Mouse (Mus musculus): ENCODE measurements around the gene Gtf2a1. TPM values are rescaled to one million over a fixed set of nuclear protein-coding genes. Genes with fewer than 3 reads are reported as not detected.
A peak's percentile ranks its signal among the peaks of the same experiment; 100 is the strongest.
"Not testable (repeated sequence)": the region's sequence is repeated elsewhere in the genome, so short reads cannot be mapped to it uniquely, and the experiment has no call there.

Gtf2a1 gene
- total RNA-seq, 2 experiments from 2014 or later: 52.8 to 55.7 TPM

DNA sequence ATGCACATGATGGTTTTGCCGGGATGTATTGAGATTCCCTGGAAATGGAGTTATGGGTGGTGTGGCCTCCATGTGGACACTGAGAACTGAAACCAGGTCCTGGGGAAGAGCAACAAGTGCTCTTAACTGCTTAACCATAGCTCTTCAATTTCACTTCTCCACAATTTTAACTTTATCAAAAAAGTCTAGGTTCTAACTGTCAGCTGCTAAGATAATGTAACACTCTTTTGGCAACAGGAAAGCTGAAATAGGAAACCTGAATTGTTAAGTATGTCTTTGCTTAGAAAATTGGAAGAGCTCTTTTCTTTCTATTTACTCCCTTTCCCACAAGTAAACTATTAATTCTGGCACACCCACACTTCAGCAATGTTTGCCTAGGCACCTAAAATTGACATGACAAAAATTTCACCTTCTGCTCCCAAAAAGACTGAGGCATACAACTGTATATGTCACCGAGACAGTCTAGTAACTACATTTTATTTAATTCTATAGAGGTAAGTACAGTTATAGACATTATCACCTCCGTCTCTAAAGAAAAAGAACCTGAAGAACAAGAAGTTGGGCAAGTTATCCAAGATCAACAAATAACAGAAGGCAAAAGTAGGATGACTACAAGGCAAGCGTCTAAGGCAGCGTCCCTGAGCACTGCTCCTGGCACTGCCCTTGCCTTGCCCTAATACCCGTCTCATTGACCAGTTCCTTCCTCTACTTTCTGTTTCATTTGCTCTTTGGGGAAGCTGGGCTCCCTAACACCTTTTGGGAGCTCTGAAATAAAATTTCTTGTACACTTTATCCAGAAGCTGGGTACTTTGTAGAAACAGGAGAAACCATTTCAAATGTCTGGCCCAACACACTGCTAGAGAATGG is 8.8 kb downstream of the Gtf2a1 start:
- no peak for DNase-seq

GRCm38 (mm10) chr12:91579665-91580064 is 10.6 kb downstream of the Gtf2a1 start:
- DNase-seq: no peak

- no peak for DNase-seq
These were observed 18.6 kb downstream of the Gtf2a1 start for GRCm38 (mm10) chr12:91571708-91572107.

DNA sequence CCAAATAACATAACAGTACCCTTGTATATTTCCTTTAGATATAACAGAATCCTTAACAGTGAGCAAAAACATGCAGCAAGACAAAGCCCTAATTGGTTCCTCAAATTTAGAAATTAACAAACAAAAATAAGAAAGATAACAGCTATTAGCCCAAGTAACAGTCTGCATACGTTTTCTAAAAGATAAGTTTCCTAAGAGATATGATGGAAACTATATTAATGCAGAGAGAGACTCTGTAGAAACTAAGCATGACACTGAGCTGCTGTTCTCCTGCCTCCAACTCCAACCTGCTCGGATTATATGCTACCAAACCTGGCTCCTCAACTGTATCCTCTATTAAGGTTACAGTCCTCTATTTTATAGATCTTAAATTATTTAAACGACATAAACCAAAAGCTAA is 21.0 kb downstream of the Gtf2a1 start:
- no peak for DNase-seq

DNA sequence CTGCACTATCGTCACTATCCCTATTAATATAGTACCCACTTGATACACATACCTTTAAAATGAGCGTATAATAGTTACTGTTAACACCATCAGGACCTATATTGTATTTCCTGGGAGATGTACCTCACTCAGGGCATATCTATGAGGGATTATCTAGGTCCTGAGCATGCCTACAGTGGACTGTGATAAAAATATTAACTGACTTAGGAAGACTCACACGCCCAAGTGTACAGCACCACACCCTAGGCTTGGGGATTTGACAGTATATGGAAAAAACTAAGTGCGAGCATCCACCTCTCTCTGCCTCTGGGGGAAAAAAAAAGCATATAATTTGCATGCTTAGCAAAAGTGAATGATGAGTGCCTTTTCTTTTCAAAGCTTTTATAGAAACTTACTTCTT is 23.1 kb downstream of the Gtf2a1 start:
- no peak for DNase-seq

DNA sequence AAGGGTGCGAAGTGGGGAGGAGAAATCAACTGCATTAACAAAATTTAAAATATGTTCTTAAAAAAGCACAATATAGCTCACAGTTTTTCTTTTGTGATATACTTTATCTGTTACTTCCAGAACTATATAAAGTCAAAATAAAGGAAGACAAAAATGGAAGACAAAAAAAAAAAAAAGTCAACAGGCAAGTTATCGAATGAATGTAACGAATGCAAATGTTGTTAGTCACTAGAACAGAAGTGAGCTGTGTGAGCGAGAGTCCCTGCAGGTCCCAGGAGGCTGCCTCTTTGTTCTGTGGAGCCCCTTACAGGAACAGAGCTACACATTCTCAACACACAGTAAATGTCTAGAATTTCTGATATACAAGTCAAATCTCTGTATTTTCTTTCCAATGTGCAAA is 32.1 kb downstream of the Gtf2a1 start:
- not testable (repeated sequence) for DNase-seq

GRCm38 (mm10) chr12:91557358-91558005 is 32.8 kb downstream of the Gtf2a1 start:
- not testable (repeated sequence) for DNase-seq

DNA sequence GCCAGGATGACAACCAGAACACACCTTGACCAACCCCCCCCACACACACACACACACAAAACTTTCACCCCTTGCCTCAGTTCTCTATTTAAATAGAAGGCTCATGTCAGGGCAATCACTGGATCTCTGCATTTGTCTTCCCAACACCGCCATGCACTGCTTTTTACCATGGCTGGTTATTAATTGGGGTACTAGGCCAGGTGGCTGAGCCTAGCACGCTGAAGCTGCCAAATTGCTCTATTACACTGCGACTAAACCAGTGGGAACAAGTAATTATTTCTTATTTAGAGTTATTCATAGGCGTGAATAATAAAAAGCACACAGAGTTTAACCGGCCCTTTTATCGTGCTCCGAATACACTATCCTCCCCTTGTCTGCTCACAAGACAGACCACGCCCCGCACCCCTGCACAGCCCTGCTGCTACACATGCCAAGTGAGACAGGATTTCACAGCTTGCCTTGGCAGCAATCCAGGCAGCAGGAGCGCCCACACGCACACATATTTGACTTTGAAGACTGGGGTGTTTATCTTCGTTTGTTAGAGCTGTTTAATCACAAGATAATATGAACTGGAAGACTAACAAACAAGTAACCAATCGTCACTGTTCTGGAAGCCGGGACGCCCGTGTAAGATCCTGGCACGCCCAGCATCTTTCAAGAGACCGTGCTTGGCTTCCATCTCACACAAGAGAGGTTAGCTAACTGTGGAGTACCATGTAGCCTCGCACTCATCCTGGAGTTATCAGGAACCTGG is 38.3 kb downstream of the Gtf2a1 start:
- DNase-seq: peak; percentile 74 to 80

DNA sequence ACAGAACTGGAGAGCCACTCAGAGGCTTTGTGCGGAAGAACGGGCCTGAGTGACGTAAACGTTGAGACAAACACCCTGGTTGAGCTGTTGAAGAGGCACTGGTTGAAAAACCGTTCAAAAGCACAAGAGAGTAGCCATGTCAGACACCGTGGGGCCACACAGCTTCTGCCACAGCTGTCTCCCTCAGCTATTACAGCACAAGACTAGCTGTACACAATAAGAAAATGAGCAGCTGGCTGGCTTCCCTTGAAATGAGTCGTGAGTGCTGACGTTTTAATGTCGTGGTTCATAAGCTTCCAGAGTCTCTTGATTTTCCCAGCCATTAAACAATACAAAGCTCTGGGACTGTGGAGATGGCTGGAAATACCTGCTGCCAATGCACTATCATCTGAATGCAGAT is 40.8 kb downstream of the Gtf2a1 start:
- DNase-seq: no peak

GRCm38 (mm10) chr12:91540202-91540601 is 50.1 kb downstream of the Gtf2a1 start:
- no peak for DNase-seq

DNA sequence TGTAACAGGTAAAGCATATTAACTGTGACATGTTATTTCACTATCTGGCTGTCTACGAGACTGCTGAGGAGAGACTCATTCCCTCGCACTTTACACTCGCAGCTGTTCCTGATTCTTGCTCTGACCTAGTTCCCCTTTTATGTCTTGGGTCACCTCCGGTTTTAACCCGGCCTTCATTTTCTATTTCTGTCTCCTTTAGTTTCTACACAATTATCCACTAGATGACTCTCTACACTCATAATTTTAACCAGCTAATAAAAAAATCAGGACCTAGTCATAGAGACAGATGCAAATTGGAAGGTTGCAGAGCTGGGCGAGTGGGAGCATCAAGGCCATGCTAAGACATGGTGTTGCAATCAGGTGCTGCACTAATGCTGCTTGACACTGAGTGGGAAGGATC is 55.8 kb downstream of the Gtf2a1 start:
- DNase-seq: no peak

- no peak for DNase-seq
These were observed 66.7 kb downstream of the Gtf2a1 start for GRCm38 (mm10) chr12:91523626-91524025.

DNA sequence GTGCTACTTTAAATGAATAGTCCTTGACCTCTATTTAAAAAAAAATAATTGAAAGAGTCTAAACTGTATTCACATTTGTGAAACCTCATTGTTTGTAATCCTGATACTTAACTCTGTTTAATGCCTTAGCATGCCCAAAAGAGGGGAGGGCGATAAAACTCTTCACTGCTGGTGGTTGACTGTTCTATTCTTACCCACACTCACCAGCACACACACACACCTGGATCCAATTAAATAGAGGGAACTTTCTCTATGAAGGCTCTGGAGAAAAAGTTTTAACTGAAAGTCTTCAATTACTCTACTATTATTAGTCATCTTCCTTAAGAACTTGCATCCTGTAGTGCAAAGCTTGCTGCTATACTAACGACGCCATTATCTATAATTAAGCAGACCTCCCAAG is 72.5 kb downstream of the Gtf2a1 start:
- DNase-seq: no peak

GRCm38 (mm10) chr12:91513980-91514379 is 76.3 kb downstream of the Gtf2a1 start:
- no peak for DNase-seq

DNA sequence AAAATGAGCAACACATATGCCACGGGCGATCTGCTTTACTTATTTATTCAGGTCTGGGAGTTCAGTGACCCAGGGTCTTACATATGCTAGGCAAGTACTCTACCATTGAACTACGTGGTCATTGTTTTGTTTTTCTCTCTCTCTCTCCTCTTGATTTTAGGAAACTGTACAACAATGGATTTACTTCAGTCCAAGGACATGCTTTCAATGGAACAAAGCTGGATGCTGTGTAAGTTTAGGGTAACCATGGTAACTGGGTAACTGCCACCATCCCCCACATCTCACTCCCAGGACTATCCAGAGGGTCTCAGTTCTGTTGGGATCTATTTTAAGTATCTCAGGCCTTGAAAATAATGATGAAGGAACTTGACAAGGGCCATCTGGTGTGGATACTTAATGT is 78.5 kb downstream of the Gtf2a1 start:
- DNase-seq: no peak

Other genes with a start within 250 kb of the Gtf2a1 start
- 1 to 10 TPM; 5.8 to 6.9 TPM for gene Cep128, start 206.1 kb downstream of the Gtf2a1 start, total RNA-seq (2021)
- under 1 TPM; 0.23 to 0.25 TPM for gene Tshr, start 205.9 kb downstream of the Gtf2a1 start, total RNA-seq (2021)
- gene Ston2, start 197.9 kb upstream of the Gtf2a1 start, total RNA-seq (2021): 10 to 100 TPM; 30.8 to 35.6 TPM

Data from layer of hippocampus, postnatal 36 days (tissue).